Mouse (Mus musculus): ENCODE measurements at regions not wholly inside any gene's neighbourhood (a gene's known extent, or its start where the extent isn't known, plus 50 kb on each side); places are given as distances from the start of the nearest gene placed in this dataset.

DNA sequence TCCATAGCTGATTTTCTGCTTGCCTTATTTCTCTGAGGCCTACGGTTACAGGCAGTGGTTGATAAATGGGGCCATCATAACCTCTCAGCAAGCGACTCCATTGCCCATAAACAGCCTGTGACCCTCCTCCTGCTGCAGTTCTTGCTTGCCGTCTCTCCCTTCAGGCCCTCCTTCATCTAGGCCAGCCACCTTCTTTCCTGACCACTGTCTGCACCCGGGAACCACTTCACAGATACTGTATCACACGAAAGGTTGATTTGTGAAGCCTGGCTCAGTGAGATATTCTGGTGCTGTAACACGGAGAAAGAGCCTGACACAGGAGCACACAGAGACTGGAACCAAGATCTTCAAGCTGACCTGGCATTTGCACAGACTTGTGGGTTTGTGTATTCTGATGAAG lies 294.1 kb downstream of the Epha4 start:
- TF ChIP-seq ZKSCAN1 (IDR thresholded peaks at IDR 0.05; ENCODE audit: borderline replicate concordance, low read depth, low read length): no peak
- TF ChIP-seq ZC3H11A (IDR thresholded peaks at IDR 0.05; ENCODE audit: low read depth, low read length): no peak
- no peak for TF ChIP-seq JUND (conservative IDR thresholded peaks at IDR 0.05; ENCODE audit: low read depth, low read length)
- TF ChIP-seq NRF1 (IDR thresholded peaks at IDR 0.05; ENCODE audit: low read depth, low read length): no peak
- no peak for TF ChIP-seq NELFE (IDR thresholded peaks at IDR 0.05; ENCODE audit: low read depth, low read length)
- no peak for TF ChIP-seq MAZ (IDR thresholded peaks at IDR 0.05; ENCODE audit: low read depth, low read length)
- no peak for TF ChIP-seq CTCF (conservative IDR thresholded peaks at IDR 0.05 in 1 of 2, IDR thresholded peaks at IDR 0.05 in 1 of 2; ENCODE audit: low read depth in 2 of 2, low read length in 2 of 2)
- TF ChIP-seq SIN3A (IDR thresholded peaks at IDR 0.05; ENCODE audit: low read length): no peak
- TF ChIP-seq SMC3 (IDR thresholded peaks at IDR 0.05; ENCODE audit: low read depth, low read length): no peak
- TF ChIP-seq PAX5 (IDR thresholded peaks at IDR 0.05; ENCODE audit: low read length): no peak
- no peak for TF ChIP-seq BHLHE40 (IDR thresholded peaks at IDR 0.05; ENCODE audit: low read depth, low read length)
- no peak for TF ChIP-seq MEF2A (IDR thresholded peaks at IDR 0.05; ENCODE audit: borderline replicate concordance, low read depth, low read length)
- no peak for TF ChIP-seq ELF1 (IDR thresholded peaks at IDR 0.05; ENCODE audit: low read depth, low read length)
- no peak for TF ChIP-seq RCOR1 (conservative IDR thresholded peaks at IDR 0.05; ENCODE audit: low read depth, low read length)
- no peak for TF ChIP-seq CHD2 (IDR thresholded peaks at IDR 0.05; ENCODE audit: low read length)
- TF ChIP-seq GABPA (IDR thresholded peaks at IDR 0.05; ENCODE audit: insufficient replicate concordance, low read depth, low read length): no peak
- no peak for TF ChIP-seq RAD21 (IDR thresholded peaks at IDR 0.05; ENCODE audit: low read depth, low read length)
- TF ChIP-seq MYC (IDR thresholded peaks at IDR 0.05; ENCODE audit: low read depth, low read length): no peak
- Histone ChIP-seq H3K27ac (ENCODE audit: insufficient read depth, low read depth) (no peak overlapping the region), H3K36me3 (replicated peaks in 1 of 2; ENCODE audit: control insufficient read depth in 1 of 2, insufficient read depth in 1 of 2, low read length in 1 of 2) (no peaks in the 10 kb centered on the region), H3K9ac (ENCODE audit: insufficient read depth, low read depth) (no peak overlapping the region), H3K27me3 (replicated peaks) (no peaks in the 10 kb centered on the region), H3K79me2 (replicated peaks; ENCODE audit: control insufficient read depth, extremely low read depth, insufficient read depth, poor library complexity, severe bottlenecking) (no peaks in the 10 kb centered on the region), H3K4me3 (replicated peaks in 1 of 3; ENCODE audit: low read depth in 2 of 3, low read length in 2 of 3, poor library complexity in 1 of 3) (no peak overlapping the region), H3K4me1 (ENCODE audit: control insufficient read depth in 1 of 2, insufficient read depth in 2 of 2) (peaks cover 0 to 6% of the 10 kb centered on the region in 2 experiments; a peak in 1 of 4 replicates), H3K4me2 (ENCODE audit: insufficient read depth, low read depth, poor library complexity, severe bottlenecking) (no peak overlapping the region), H3K9me3 (replicated peaks; ENCODE audit: low read length) (no peaks in the 10 kb centered on the region)
- dilution Hi-C loops (cut with MboI; ENCODE audit: extremely low pct_ligation_motif_present, extremely low pct_unique_long_range_greater_than_20kb, low sequenced_read_pairs): no loop called here
- no peak for DNase-seq (ENCODE audit: extremely low read depth)
- in situ Hi-C loops (cut with MboI; ENCODE audit: low pct_ligation_motif_present, low pct_unique_long_range_greater_than_20kb, low sequenced_read_pairs): no loop called here

DNA sequence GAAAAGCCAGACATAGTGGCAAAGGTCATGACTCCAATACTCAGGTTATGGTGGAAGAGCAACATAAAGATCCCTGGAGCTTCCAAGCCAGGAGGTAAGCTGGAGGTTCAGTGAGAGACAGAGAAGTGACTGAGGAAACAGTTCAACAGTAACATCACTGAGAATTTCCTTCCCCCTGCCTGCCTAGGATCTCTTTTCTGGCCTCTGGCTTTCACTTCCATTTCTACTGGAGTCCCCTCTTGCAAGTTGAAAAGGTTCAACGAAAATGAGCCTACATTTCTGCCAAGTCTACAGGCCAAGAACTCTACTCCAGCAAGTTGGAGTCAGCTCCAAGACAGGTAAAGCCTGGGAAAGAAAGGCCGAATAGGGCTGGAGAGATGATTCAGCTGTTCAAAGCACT lies 293.0 kb downstream of the Epha4 start:
- Histone ChIP-seq H3K9me3 (replicated peaks; ENCODE audit: low read length) (no peaks in the 10 kb centered on the region), H3K27me3 (replicated peaks) (no peaks in the 10 kb centered on the region), H3K4me1 (ENCODE audit: control insufficient read depth in 1 of 2, insufficient read depth in 2 of 2) (peaks cover 0 to 6% of the 10 kb centered on the region in 2 experiments; a peak in 1 of 4 replicates), H3K4me2 (ENCODE audit: insufficient read depth, low read depth, poor library complexity, severe bottlenecking) (no peak overlapping the region), H3K79me2 (replicated peaks; ENCODE audit: control insufficient read depth, extremely low read depth, insufficient read depth, poor library complexity, severe bottlenecking) (no peaks in the 10 kb centered on the region), H3K36me3 (replicated peaks in 1 of 2; ENCODE audit: control insufficient read depth in 1 of 2, insufficient read depth in 1 of 2, low read length in 1 of 2) (no peaks in the 10 kb centered on the region), H3K27ac (ENCODE audit: insufficient read depth, low read depth) (no peak overlapping the region), H3K4me3 (replicated peaks in 1 of 3; ENCODE audit: low read depth in 2 of 3, low read length in 2 of 3, poor library complexity in 1 of 3) (no peak overlapping the region), H3K9ac (ENCODE audit: insufficient read depth, low read depth) (no peak overlapping the region)
- DNase-seq (ENCODE audit: extremely low read depth): no peak
- dilution Hi-C loops (cut with MboI; ENCODE audit: extremely low pct_ligation_motif_present, extremely low pct_unique_long_range_greater_than_20kb, low sequenced_read_pairs) (no loop called here), in situ Hi-C loops (cut with MboI; ENCODE audit: low pct_ligation_motif_present, low pct_unique_long_range_greater_than_20kb, low sequenced_read_pairs) (no loop called here)
- no peak for TF ChIP-seq RCOR1 (conservative IDR thresholded peaks at IDR 0.05; ENCODE audit: low read depth, low read length)
- no peak for TF ChIP-seq USF1 (IDR thresholded peaks at IDR 0.05; ENCODE audit: low read depth, low read length)

All from CH12.LX (cell line).